Mouse (Mus musculus) R1 (cell line): ENCODE measurements around the gene Zbed5.

Experiments used
- DNase-seq: peaks from one replicate; pipeline ENCODE4 v3.0.0-alpha.2; 2018; ENCODE audit warnings: low read depth, low spot score

The Zbed5 gene

DNA sequence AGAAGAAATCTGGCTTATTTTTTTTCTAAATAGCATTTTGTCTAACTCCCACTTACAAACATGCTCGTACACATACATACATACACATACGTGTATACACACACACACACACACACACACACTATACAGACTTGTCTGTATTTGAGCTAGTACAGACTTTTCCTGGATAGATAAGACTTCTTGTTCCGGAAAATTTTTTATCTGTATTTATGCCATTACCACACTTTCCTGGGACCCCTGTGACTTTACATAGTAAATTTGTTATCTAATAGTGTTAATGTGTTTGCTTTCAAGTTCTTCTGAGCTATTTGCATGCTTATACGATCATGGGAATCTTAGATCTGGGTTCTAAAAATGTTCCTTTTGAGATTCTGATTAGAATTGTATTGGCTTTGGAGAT, 56.6 kb downstream of the Zbed5 start:
- no peak for DNase-seq
